Mouse (Mus musculus) ovary, adult 2 months (tissue): ENCODE measurements around the gene Zfp59. TPM values are rescaled to one million over a fixed set of nuclear protein-coding genes. Genes with fewer than 3 reads are reported as not detected.

Experiments
- polyA plus RNA-seq: library from polyadenylated mRNA; depleted of rRNA; stranded (reverse); fragments of >200 nt; gene quantifications from 2 replicates; pipeline ENCODE4 v1.2.3, GENCODE M21; 2012; rRNA removed

Zfp59 gene
- polyA plus RNA-seq: 0.43 and 0.58 TPM in 2 replicates

DNA sequence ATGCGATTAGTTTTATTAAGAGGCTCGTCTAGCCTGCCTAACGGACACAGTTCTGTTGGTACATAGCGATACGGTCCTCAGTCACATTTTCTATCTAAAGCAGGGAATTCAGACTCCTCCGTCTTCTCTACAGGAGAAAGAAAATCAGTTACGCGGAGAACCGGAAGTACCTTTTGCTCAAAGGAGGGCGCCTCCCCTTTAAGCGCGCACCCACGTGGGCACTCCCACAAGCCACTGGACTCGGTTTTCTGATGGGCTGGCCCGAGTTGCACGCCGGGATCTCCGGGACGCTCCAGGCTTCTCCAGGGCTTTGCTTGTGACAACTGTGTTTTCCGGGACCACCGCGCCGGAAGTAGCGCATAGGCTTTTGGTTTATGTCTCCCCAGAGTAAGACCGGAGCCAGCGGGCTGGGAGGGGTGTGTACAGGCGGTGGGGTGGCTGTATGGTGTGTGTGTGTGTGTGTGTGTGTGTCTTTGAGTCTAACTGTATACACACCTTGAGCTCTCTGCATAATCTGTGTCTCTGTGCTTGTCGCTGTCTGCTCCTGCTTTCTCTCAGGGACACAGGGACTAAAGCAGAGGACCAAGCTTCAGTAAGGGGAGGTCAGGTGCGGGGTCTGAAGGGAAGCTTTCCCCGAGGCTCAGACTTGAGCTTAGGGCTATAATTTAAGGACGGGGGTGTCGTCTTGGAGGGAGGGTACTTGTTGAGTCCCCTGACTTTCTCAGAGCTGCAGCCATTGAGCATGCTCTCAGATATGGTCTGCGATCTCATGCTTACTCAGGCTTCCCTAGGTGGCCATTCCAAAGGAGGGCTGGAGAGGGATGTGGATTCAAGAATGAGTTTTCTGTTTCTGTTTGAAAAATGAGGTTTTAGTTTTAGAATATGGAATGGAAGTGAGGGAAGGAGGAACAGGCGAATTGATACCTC lies at the start of gene Zfp59:
TSS of gene Zfp59 (plus strand) at position 285 of the 927 bp plus-strand sequence.

DNA sequence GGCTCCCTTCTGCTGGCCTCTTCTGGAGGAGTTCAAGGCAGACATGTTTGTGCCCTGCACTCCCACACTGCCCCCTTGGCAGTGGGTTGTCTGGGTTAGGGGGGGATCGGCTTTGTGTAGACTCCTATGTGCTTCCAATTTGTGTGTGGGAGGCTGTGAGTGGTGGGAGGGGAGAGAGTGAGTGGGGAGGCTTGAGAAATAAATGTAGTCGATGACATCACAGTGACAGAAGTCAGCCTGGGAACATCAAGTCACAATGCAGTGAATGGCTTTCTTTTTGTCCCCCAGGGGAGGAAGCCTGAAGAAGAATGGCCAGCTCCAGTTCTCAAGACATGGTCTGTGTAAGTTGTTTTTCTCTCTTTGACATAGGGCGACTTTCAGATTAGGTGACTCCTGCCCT lies 31.5 kb upstream of the Zfp59 start, which contains the start of gene Zfp626:
TSS of gene Zfp626 (plus strand) at position 301 of the 400 bp plus-strand sequence.

DNA sequence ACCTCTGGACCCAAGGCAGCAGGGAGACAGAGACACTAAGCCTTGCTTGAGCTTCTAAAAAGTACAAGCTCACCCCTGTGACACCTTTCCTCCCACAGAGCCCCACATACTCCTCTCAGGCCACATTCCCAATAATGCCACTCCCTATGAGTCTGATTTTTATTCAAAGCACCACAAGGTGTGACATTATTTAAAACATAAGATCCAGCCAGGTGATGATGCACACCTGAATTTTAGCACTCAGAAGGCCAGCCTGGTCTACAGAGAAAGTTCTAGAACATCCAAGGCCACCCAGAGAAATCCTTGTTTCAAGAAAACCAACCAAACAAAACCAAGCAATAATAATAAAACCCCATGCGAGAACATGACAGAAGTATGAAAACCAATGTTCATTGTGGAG lies 18.8 kb downstream of the Zfp59 start, which contains the start of gene Zfp607a:
TSS of gene Zfp607a (plus strand) at position 301 of the 400 bp plus-strand sequence.

Other genes starting within 250 kb of the Zfp59 start
- 111 and 122 TPM in 2 replicates for gene Akt2, start 247.1 kb upstream of the Zfp59 start, polyA plus RNA-seq
- gene Ttc9b, start 184.7 kb upstream of the Zfp59 start, polyA plus RNA-seq: not detected in 2 replicates
- gene Map3k10, start 164.0 kb upstream of the Zfp59 start, polyA plus RNA-seq: 54.5 and 69.7 TPM in 2 replicates
- 0.47 and 0.76 TPM in 2 replicates for gene Zfp607b, start 149.3 kb upstream of the Zfp59 start, polyA plus RNA-seq
- 1.6 and 2.0 TPM in 2 replicates for gene Zfp60, start 107.2 kb upstream of the Zfp59 start, polyA plus RNA-seq
- 0.33 and 0.41 TPM in 2 replicates for gene Zfp626, start 31.4 kb upstream of the Zfp59 start, polyA plus RNA-seq
- gene Zfp607a, start 18.9 kb downstream of the Zfp59 start, polyA plus RNA-seq: 0.30 and 0.33 TPM in 2 replicates
- gene Zfp974, start 90.9 kb downstream of the Zfp59 start, polyA plus RNA-seq: 1.3 and 1.5 TPM in 2 replicates
- gene Zfp780b, start 140.6 kb downstream of the Zfp59 start, polyA plus RNA-seq: 1.0 and 1.4 TPM in 2 replicates
- 0.10 and 0.44 TPM in 2 replicates for gene Zfp850, start 175.5 kb downstream of the Zfp59 start, polyA plus RNA-seq
- 146 and 150 TPM in 2 replicates for gene Psmc4, start 211.5 kb downstream of the Zfp59 start, polyA plus RNA-seq
- 24.0 and 60.8 TPM in 2 replicates for gene Fcgbp, start 232.6 kb downstream of the Zfp59 start, polyA plus RNA-seq